Mouse (Mus musculus) lung, adult 2 months (tissue): Measurements from ENCODE around the gene Dnah7b.

Experiments used
- CTCF ChIP-seq: fragments of 200-500 bp; IDR thresholded peaks from 2 replicates; pipeline ENCODE4 v1.5.1; 2011; ENCODE audit warnings: mild to moderate bottlenecking, low read length, control low read depth; ENCODE audit not compliant: insufficient read depth
- POLR2A ChIP-seq: fragments of 200-500 bp; IDR thresholded peaks from 2 replicates; pipeline ENCODE4 v1.6.1; 2011; ENCODE audit warnings: low read depth, mild to moderate bottlenecking, control low read depth, low read length, borderline replicate concordance; ENCODE audit errors: extremely low read depth

GRCm38 (mm10) chr1:46408324-46409115 lies 342.4 kb downstream of the Dnah7b start:
- TF ChIP-seq CTCF (no peak), POLR2A (no peak)
